Mouse (Mus musculus): ENCODE results near the gene Prkca. TPM values are rescaled to one million over a fixed set of nuclear protein-coding genes. Genes with fewer than 3 reads are reported as not detected.

The Prkca gene
- polyA plus RNA-seq, 3 experiments from 2014 or later, result 16.4 to 20.1 (median 16.8) TPM

DNA sequence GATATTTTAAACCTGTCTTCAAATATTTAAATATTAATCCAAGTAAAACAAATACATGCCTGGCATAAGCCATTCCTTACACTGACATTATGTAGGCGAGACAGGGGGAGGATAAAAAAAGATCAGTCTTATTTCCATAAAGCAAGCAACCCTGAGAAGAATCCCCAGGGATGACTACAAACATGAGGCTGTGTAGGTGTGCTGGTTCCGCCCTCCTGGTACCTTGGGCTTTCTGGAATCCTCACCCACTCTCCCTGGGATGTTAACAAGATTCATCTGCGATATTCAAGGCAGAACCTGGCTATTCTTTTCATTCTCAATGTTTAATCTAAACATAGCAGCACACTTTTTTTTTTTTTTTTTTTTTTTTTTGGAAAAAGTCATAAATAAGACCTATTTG lies 289.1 kb downstream of the Prkca start:
- ATAC-seq, result no peak

DNA sequence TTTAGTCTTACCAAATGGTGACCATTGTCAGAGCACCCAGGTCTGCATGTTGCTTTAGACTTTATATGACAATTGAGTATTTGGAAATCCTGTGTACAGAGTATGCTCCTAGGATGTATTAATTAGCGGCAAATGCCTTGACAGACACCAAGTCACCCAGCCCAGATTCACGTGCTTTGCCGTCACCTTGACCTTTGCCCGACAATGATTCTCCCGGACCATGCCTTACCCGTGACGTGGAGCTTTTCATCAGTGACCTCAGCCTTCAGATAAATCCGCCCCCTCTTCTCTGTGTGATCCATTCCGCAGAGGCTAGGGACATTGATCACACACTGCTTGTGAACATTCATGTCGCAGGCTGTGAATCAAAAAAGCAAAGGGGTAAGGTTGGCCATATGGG lies 290.0 kb downstream of the Prkca start:
- ATAC-seq, result no peak

DNA sequence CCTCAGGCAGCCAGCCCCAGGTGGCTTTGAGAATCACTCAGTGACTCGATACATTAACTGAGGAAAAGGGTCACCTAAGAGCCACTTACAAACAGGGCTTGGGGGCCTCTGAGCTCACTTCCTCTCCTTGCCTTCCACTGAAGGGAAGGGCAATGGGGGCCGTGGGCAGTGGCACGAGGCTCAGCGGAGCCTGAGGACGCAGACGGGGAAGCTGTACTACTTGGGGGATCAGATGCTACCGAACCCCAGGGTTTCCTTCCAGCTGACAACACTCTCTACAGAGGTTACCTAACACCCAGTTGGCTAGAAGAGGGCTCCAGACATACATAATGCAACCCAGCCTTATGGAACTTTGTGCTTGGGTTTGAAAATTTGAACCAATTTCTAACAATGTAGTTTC lies 302.1 kb downstream of the Prkca start:
- no peak for ATAC-seq

- ATAC-seq, result peak; percentile 46
Observed at GRCm38 (mm10) chr11:108040823-108041222, 302.9 kb downstream of the Prkca start.

DNA sequence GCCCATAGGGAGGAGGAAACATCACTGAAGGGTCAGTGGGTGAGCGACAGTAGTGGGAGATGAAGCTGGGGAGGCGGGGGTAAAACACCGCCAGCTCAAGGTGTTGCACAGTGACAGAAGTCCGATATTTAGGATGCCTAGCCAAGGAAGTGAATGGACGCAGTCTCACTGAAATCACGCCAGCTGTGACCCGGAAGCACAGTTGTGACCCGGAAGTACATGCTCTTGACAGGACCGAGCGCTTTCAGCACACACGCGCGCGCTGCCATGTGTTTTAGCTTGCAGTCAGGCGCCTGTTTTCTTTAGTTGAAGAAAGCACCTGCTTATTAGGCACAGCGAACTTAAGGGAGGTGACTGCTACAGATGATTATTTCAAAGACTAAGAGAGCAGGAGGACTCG lies 304.0 kb downstream of the Prkca start:
- no peak for ATAC-seq

GRCm38 (mm10) chr11:108038989-108039388 lies 304.7 kb downstream of the Prkca start:
- peak; percentile 82 for ATAC-seq

DNA sequence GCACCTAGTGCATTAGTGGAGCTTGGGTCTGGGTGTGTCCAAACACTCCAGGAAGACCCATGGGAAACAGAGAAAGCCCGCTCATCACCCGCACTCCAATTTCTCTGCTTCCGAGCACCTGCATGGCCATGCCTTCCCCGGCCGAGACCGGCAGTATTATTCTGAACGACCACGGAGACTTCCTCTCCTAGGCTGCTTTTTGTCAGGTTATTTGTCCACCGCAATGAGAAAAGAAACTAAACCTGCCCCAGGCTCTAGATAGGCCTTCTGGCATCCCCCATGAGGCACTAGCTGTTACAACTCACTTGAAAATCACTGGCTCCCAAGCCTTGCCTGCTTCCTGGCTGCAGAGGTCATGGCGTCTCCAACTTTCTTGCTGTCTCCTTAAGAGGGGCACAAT lies 307.4 kb downstream of the Prkca start:
- no peak for ATAC-seq

GRCm38 (mm10) chr11:108035761-108036160 lies 308.0 kb downstream of the Prkca start:
- ATAC-seq, result no peak

DNA sequence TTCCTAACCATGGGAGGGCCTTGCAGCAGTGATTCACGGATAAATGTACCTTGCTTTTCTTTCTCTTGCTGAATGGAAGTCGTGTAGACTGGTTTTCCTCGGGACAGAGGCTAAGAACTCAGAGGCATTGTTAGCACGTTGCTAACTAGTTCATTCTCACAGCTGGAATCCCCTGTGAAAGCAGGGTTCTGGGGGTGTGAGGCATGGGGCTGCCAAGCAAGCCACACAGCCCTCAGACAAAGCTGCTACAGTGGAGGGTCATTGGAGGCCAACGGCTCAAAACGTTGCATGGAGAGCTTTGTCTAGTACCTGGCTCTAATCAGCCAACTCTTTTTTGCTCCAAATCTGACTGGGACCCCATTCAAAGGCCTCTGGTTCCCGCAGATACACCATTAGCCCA lies 309.4 kb downstream of the Prkca start:
- ATAC-seq, result no peak

- ATAC-seq, result no peak
Observed at GRCm38 (mm10) chr11:108032568-108032967, 311.2 kb downstream of the Prkca start.

DNA sequence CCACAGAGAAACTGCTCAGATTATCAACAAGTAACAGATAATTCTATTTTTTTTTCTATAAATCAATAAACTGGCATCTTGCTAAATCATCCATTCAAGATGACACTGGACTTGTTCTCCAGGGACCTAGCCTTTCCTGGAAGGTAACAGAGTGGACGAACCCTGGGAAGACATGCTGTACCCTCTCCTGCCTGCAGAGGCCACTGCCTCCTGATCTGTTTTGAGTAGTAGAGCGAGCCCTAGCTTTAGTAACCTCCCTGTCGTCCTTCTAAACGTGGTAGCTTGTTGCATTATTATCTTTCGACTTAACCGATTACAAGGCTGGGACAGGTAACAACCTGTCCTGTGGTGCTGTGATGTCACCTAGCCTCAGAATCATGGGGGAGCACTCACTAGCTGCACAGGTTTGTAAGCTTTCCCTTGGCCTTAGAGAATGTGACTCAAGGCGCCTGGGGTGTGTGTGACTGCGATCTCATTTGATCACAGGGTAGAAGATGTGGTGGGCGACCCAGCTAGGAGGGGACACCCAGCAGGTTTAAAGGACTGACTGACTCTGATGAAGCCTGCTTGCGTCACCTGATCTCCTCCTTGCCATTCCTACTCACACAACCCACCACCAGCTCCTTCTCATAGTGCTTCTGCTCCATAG lies 312.6 kb downstream of the Prkca start:
- peak; percentile 32 for ATAC-seq

DNA sequence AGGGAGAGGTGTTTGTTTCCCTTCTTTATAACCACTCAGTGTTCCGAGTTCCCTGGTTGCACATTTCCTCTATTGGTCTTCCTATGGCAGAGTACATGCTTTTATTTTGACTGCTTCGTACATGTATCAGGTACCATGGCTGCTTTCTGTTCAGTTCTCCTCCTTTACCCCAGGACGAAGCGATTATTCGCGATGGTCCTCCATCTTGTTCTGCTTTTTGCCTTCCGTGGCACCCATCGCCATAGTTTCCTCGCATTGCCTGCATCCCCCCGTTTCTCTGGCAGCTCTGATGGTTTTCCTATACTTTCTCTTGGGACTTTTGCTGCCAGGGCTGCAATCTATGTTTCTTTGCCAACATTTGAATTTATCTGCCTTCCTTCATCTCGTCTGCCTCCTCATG lies 314.4 kb downstream of the Prkca start:
- ATAC-seq, result no peak

DNA sequence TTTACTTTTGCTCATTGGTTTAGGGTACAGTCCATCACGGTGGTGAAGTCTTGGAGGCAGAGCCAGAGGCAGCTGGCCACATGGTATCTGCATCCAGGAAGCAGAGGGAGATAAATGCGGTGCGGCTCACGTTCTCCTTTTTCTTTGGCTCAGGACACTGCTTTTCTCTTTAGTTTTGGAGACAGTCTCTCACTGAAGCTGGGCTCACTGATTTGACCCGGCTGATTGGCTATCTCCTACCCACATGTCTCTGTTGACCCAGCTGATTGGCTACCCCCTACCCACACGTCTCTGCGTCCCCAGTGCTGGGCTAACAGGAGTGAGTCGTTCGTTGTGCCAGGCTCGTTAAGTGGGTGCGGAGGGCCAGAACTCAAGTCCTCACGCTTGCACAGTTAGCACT lies 315.3 kb downstream of the Prkca start:
- no peak for ATAC-seq

DNA sequence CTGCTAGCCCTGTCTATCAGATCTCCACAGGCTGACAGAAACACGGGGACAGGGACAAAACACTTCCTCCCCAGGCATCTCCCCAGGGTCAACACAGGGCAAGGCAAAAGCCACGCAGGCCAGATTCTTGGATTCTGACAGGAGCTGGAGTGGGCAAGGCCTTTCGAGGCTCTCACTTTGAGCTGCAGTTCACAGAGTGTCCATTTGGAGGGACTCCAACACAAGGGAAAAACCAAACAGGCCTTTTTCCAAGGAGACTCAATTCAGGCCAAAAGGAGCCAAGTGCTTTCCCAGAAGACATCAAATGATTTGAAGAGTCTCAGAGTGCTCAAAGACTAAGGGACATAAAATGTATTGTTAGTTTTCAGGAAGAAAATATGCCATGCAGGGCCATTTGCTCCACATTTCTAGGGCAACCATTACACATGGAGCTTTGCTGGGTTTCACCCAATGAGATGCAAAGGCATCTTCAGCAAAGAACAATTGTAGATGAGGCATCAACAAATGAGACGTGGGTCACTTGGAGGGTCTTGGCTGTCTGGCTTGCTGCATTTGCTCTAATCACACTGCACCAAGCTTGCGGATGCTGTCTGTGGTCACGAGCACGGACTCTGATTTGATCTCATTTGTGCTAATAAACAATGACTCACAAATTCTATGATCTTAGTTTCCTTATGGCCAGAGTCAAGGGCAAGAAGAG lies 317.9 kb downstream of the Prkca start:
- no peak for ATAC-seq

GRCm38 (mm10) chr11:108023188-108023587 lies 320.5 kb downstream of the Prkca start:
- no peak for ATAC-seq

GRCm38 (mm10) chr11:108020889-108021288 lies 322.8 kb downstream of the Prkca start:
- no peak for ATAC-seq

DNA sequence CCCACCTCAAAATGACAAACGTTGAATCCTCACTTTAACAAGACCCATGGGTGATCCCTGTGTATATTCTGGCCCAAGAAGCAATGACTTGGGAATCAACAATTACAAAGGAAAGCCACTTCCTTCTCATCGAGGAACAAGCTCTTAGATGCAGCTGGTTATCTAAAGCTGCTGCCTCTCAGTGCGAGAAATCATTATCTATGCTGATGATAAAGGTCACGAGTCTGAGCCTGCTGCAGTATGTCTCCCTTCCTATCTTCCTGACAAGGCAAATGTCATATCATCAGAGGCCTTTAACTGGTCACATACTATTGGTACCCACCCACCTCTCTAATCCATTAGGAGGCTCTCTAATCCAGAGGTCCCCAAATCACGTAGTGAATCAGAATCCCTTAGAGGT lies 328.4 kb downstream of the Prkca start:
- ATAC-seq, result no peak

DNA sequence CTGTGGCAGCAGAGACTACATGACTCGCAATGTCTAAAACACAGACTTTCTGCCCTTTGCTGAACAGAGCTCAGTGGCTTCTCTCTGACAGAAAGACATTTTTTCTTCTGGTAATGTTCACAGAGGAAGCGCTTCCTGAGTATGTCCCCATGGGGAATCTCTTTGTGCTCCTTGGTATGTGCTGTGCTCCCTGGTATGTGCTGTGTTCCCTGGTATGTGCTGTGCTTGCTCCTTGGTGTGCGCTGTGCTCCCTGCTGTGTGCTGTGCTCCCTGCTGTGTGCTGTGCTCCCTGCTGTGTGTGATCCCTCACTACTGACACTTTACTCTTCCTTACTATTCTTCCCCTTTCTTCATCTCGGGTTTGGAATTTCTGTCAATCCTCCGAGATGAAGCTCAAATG lies 330.3 kb downstream of the Prkca start:
- no peak for ATAC-seq

GRCm38 (mm10) chr11:108010465-108010864 lies 333.3 kb downstream of the Prkca start:
- no peak for ATAC-seq

- no peak for ATAC-seq
Observed at GRCm38 (mm10) chr11:107998891-107999290, 344.8 kb downstream of the Prkca start.

DNA sequence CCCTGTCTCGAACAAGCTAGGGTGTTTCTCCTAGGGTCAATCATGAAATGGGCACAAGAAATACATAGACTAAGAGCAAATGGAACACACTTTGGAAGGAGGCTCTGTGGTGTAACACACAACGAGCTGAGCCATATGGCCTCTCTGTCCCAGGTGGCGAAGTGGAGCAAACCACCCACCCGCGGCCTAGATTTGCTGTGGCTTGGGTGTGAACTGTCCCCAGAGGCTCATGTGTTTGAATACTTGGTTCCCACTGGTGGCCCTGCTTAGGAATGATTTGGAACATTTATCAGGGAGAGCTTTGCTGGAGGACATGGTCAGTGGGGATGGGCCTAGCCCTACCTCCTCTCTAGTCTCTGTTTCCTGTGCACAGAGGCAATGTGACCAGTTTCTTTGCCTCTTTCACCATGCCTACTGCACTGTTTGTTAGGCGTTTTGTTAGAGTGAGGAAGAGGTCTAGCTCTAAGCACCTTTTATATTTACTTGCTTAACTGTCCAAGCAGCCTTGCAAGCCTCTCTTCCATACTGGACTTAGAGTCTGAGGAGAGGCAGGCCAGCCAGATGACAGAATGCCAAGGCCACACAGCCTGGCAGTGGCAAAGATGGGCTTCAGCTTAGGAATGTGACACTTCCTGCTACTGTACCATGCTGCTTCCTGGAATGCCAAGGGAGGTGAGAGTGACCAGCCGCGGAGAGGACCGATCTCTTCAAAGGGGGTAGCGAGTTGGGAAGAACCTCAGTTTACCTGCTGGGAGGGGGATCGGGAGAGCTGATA lies 346.6 kb downstream of the Prkca start:
- ATAC-seq, result no peak

- ATAC-seq, result no peak
Observed at GRCm38 (mm10) chr11:107994487-107994886, 349.2 kb downstream of the Prkca start.

GRCm38 (mm10) chr11:107993792-107994191 lies 349.9 kb downstream of the Prkca start:
- no peak for ATAC-seq

DNA sequence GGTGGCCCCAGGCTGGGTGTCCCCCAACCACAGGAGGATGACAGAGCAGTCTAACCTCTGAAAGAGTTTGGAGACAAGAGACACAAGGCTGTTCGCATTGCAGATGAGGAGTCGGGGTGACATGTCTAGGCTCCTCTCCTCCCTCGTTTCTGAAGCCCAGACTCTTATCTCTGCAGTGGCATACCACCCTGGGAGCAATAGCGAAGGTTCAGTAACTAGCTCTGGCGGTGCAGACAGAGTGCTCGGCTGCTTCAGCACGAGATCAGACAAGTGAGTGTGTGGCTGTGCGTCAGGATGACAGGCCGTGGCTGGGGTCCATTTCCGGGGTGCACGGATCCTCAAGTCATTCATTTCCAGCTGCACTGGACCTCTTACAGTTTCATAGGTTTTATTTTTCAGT lies 351.2 kb downstream of the Prkca start:
- no peak for ATAC-seq

All from inflammation-experienced regulatory T-cells, adult 6 months (primary cell).